Mouse (Mus musculus) adrenal gland, postnatal 10 days (tissue): ENCODE measurements around the gene Spin1. TPM values are rescaled to one million over a fixed set of nuclear protein-coding genes. Genes with fewer than 3 reads are reported as not detected.
A peak's percentile ranks its signal among the peaks of the same experiment; 100 is the strongest.

ENCODE experiments used
- DNase-seq: peaks from one replicate; pipeline ENCODE4 v3.0.0; 2021; ENCODE audit warnings: mixed read lengths
- total RNA-seq, 2 experiments: library from RNA; stranded (reverse); gene quantifications; 2 replicates each; pipeline ENCODE4 v1.2.3; 2021

Spin1 gene
- total RNA-seq, 2 experiments from 2014 or later = 63.9 to 68.1 TPM

DNA sequence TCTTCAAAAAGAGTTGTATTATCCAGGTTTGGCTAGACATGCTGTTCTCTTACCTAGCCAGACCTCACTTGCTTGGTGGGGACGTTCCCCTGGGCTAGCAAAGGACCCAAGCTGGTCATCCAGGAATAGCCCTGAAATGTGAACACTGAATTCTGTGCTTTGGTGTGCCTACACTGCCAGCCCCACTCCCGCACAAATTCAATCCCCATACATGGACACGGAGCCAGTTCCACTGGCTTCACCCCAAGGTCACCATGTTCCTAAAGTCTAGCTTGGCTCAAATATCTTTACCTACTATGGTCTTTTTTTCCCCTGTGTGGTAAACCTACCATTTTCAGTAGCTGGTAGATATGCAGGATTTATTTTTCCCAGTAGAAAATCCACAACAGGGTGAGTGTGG, 97.0 kb downstream of the Spin1 start:
- DNase-seq = no peak

GRCm38 (mm10) chr13:51198186-51198585, 97.5 kb downstream of the Spin1 start:
- DNase-seq = peak; percentile 28

Other genes with a start within 250 kb of the Spin1 start
- gene Nxnl2, start 70.1 kb downstream of the Spin1 start, total RNA-seq = under 1 TPM; 0.81 to 0.91 TPM